Mouse (Mus musculus): Measurements from ENCODE around the gene Klk1b27.
"Not testable (repeated sequence)": the region's sequence is repeated elsewhere in the genome, so short reads cannot be mapped to it uniquely, and the experiment has no call there.

- TF ChIP-seq ZC3H11A (IDR thresholded peaks at IDR 0.05; ENCODE audit: borderline replicate concordance, low read depth, low read length); ZNF384 (IDR thresholded peaks at IDR 0.05; ENCODE audit: low read depth, low read length); MAFK (IDR thresholded peaks at IDR 0.05; ENCODE audit: insufficient read depth, low read depth, low read length); CHD2 (IDR thresholded peaks at IDR 0.05; ENCODE audit: low read depth, low read length): not testable (repeated sequence)
Measured at GRCm38 (mm10) chr7:44051990-44052389, at the start of gene Klk1b27.

Data from ES-E14 (cell line).